Mouse (Mus musculus) spleen, adult 2 months (tissue): ENCODE data around the gene Cirbp.

Experiments
- CTCF ChIP-seq: fragments of 200-500 bp; IDR thresholded peaks from 2 replicates; pipeline ENCODE4 v1.5.1; 2011; ENCODE audit warnings: mild to moderate bottlenecking, inconsistent platforms; ENCODE audit not compliant: insufficient read depth, insufficient read length, insufficient replicate concordance; ENCODE audit errors: extremely low read depth
- POLR2A ChIP-seq: fragments of 200-500 bp; IDR thresholded peaks from 2 replicates; pipeline ENCODE4 v1.6.1; 2011; ENCODE audit warnings: low read depth, low read length, inconsistent platforms

GRCm38 (mm10) chr10:80173358-80173757 is 7.6 kb downstream of the Cirbp start:
- TF ChIP-seq CTCF = no peak
- TF ChIP-seq POLR2A = no peak
